Mouse (Mus musculus) lung, embryonic 15.5 days (tissue): Measurements from ENCODE around the gene Pnrc1. TPM values are rescaled to one million over a fixed set of nuclear protein-coding genes. Genes with fewer than 3 reads are reported as not detected.

Experiments used
- ATAC-seq: fragments of 200-750 bp; cut with Nextera tagmentation; 2 replicates; pipeline ENCODE4 v1.8.0; 2017; ENCODE audit warnings: moderate number of reproducible peaks, borderline replicate concordance; ENCODE audit not compliant: low FRiP score, low TSS enrichment; ENCODE audit errors: extremely low read depth
- H3K27ac ChIP-seq: fragments of 300-500 bp; sonication (generic); 2 replicates; pipeline ENCODE4 v1.5.1; 2015; ENCODE audit warnings: moderate library complexity, mild to moderate bottlenecking, inconsistent platforms
- H3K27me3 ChIP-seq: fragments of 300-500 bp; sonication (generic); 2 replicates; pipeline ENCODE4 v1.6.1; 2015; ENCODE audit warnings: inconsistent platforms
- H3K36me3 ChIP-seq: fragments of 300-500 bp; sonication (generic); 2 replicates; pipeline ENCODE4 v1.6.1; 2015; ENCODE audit warnings: inconsistent platforms
- H3K4me1 ChIP-seq: fragments of 300-500 bp; sonication (generic); 2 replicates; pipeline ENCODE4 v1.6.1; 2015; ENCODE audit warnings: inconsistent platforms
- H3K4me2 ChIP-seq: fragments of 300-500 bp; sonication (generic); 2 replicates; pipeline ENCODE4 v1.6.1; 2015; ENCODE audit warnings: inconsistent platforms, mild to moderate bottlenecking, moderate library complexity
- H3K4me3 ChIP-seq: fragments of 300-500 bp; sonication (generic); 2 replicates; pipeline ENCODE4 v1.5.1; 2015; ENCODE audit warnings: mild to moderate bottlenecking, inconsistent platforms
- H3K9ac ChIP-seq: fragments of 300-500 bp; sonication (generic); 2 replicates; pipeline ENCODE4 v1.6.1; 2015; ENCODE audit warnings: inconsistent platforms
- H3K9me3 ChIP-seq: fragments of 300-500 bp; sonication (generic); 2 replicates; pipeline ENCODE4 v1.6.1; 2016; ENCODE audit warnings: inconsistent platforms
- WGBS: fragments of 180-500 bp; shearing (Covaris S2); methylation state at CpG from one replicate; pipeline ENCODE4 v1.1.7; 2015; 5-methylcytosine and 5-hydroxymethylcytosine counted together
- polyA plus RNA-seq: library from polyadenylated mRNA; unstranded; fragments of >200 nt; fragmentation: Nextera tagmentation; extraction: Ambion mirVana; gene quantifications from 2 replicates; pipeline ENCODE4 v1.2.1, GENCODE M21; 2015

The Pnrc1 gene
- polyA plus RNA-seq, 1 experiment from 2014 or later = 129 TPM

GRCm38 (mm10) chr4:33292409-33293370 is 2.7 kb upstream of the Pnrc1 start:
- 17% methylated on average over 16 of the region's 16 CpGs for WGBS
- no peak for ATAC-seq
- no peaks in the 10 kb centered on the region for H3K9me3 ChIP-seq
- H3K4me1 ChIP-seq = 0 out of 2 replicates have a peak, but pooled peaks cover 4% of the 10 kb centered on the region
- no peak overlapping the region for H3K9ac ChIP-seq
- no peak overlapping the region for H3K4me3 ChIP-seq
- no peaks in the 10 kb centered on the region for H3K27me3 ChIP-seq
- peak overlapping the region; percentile 22; the same call in 1 of the 2 replicates for H3K4me2 ChIP-seq
- no peak overlapping the region for H3K27ac ChIP-seq
- no peaks in the 10 kb centered on the region for H3K36me3 ChIP-seq

- WGBS = 39% methylated on average over 4 of the region's 4 CpGs
- Histone ChIP-seq H3K36me3 (no peaks in the 10 kb centered on the region), H3K9ac (no peak overlapping the region), H3K4me2 (no peak overlapping the region), H3K9me3 (no peaks in the 10 kb centered on the region), H3K27ac (peak overlapping the region; percentile 69), H3K4me3 (no peak overlapping the region), H3K4me1 (0 out of 2 replicates have a peak, but pooled peaks cover 4% of the 10 kb centered on the region), H3K27me3 (no peaks in the 10 kb centered on the region)
- ATAC-seq = no peak
Measured at GRCm38 (mm10) chr4:33290878-33291277, 915 bp upstream of the Pnrc1 start.

GRCm38 (mm10) chr4:33289106-33289650 is 785 bp downstream of the Pnrc1 start:
- 0 out of 2 replicates have a peak, but pooled peaks cover 4% of the 10 kb centered on the region for H3K4me1 ChIP-seq
- 76% methylated on average over 12 of the region's 12 CpGs for WGBS
- no peak for ATAC-seq
- H3K9me3 ChIP-seq = no peaks in the 10 kb centered on the region
- H3K27ac ChIP-seq = peak overlapping the region; percentile 66
- H3K4me2 ChIP-seq = peak overlapping the region; percentile 43
- peak overlapping the region; percentile 16; the same call in 1 of the 2 replicates for H3K9ac ChIP-seq
- no peaks in the 10 kb centered on the region for H3K36me3 ChIP-seq
- H3K27me3 ChIP-seq = no peaks in the 10 kb centered on the region
- H3K4me3 ChIP-seq = peak overlapping the region; percentile 33

- no peak overlapping the region for H3K4me3 ChIP-seq
- no peaks in the 10 kb centered on the region for H3K4me1 ChIP-seq
- no peak overlapping the region for H3K27ac ChIP-seq
- no peak overlapping the region for H3K4me2 ChIP-seq
- ATAC-seq = no peak
- H3K36me3 ChIP-seq = no peaks in the 10 kb centered on the region
- H3K27me3 ChIP-seq = no peaks in the 10 kb centered on the region
- WGBS = 79% methylated on average over 8 of the region's 8 CpGs
- no peak overlapping the region for H3K9ac ChIP-seq
- H3K9me3 ChIP-seq = no peaks in the 10 kb centered on the region
Measured at GRCm38 (mm10) chr4:33285448-33285847, 4.5 kb downstream of the Pnrc1 start.

- ATAC-seq = no peak
- Histone ChIP-seq H3K9me3 (no peaks in the 10 kb centered on the region), H3K27me3 (no peaks in the 10 kb centered on the region), H3K9ac (no peak overlapping the region), H3K4me2 (no peak overlapping the region), H3K27ac (no peak overlapping the region), H3K4me1 (no peaks in the 10 kb centered on the region), H3K4me3 (no peak overlapping the region), H3K36me3 (no peaks in the 10 kb centered on the region)
- 65% methylated on average over 5 of the region's 5 CpGs for WGBS
Measured at GRCm38 (mm10) chr4:33284083-33284880, 5.7 kb downstream of the Pnrc1 start.

GRCm38 (mm10) chr4:33281891-33282685 is 7.9 kb downstream of the Pnrc1 start:
- Histone ChIP-seq H3K4me1 (no peaks in the 10 kb centered on the region), H3K4me3 (no peak overlapping the region), H3K36me3 (no peaks in the 10 kb centered on the region), H3K9ac (no peak overlapping the region), H3K27me3 (no peaks in the 10 kb centered on the region), H3K4me2 (no peak overlapping the region), H3K9me3 (no peaks in the 10 kb centered on the region), H3K27ac (no peak overlapping the region)
- ATAC-seq = no peak
- 81% methylated on average over 3 of the region's 3 CpGs for WGBS

GRCm38 (mm10) chr4:33273437-33273836 is 16.5 kb downstream of the Pnrc1 start:
- Histone ChIP-seq H3K27ac (no peak overlapping the region), H3K4me3 (no peak overlapping the region), H3K27me3 (no peaks in the 10 kb centered on the region), H3K4me1 (no peaks in the 10 kb centered on the region), H3K9ac (no peak overlapping the region), H3K36me3 (no peaks in the 10 kb centered on the region), H3K4me2 (no peak overlapping the region), H3K9me3 (no peaks in the 10 kb centered on the region)
- 41% methylated on average over 3 of the region's 3 CpGs for WGBS
- no peak for ATAC-seq

GRCm38 (mm10) chr4:33270386-33271314 is 19.3 kb downstream of the Pnrc1 start:
- no peaks in the 10 kb centered on the region for H3K36me3 ChIP-seq
- H3K4me2 ChIP-seq = no peak overlapping the region
- whole genome bisulfite sequencing = 75% methylated on average over 11 of the region's 11 CpGs
- no peak overlapping the region for H3K9ac ChIP-seq
- H3K9me3 ChIP-seq = no peaks in the 10 kb centered on the region
- H3K4me3 ChIP-seq = no peak overlapping the region
- H3K27me3 ChIP-seq = no peaks in the 10 kb centered on the region
- no peak overlapping the region for H3K27ac ChIP-seq
- H3K4me1 ChIP-seq = no peaks in the 10 kb centered on the region
- ATAC-seq = no peak

GRCm38 (mm10) chr4:33264979-33265726 is 24.8 kb downstream of the Pnrc1 start:
- Histone ChIP-seq H3K9me3 (no peaks in the 10 kb centered on the region), H3K4me1 (peaks cover 20% of the 10 kb centered on the region), H3K36me3 (no peaks in the 10 kb centered on the region), H3K4me2 (no peak overlapping the region), H3K9ac (no peak overlapping the region), H3K27ac (no peak overlapping the region), H3K27me3 (no peaks in the 10 kb centered on the region), H3K4me3 (no peak overlapping the region)
- 82% methylated on average over 11 of the region's 11 CpGs for WGBS
- no peak for ATAC-seq

- no peak for ATAC-seq
- H3K27me3 ChIP-seq = no peaks in the 10 kb centered on the region
- 73% methylated on average over 1 of the region's 1 CpGs for WGBS
- no peaks in the 10 kb centered on the region for H3K9me3 ChIP-seq
- no peak overlapping the region for H3K4me3 ChIP-seq
- H3K4me2 ChIP-seq = no peak overlapping the region
- H3K9ac ChIP-seq = no peak overlapping the region
- no peaks in the 10 kb centered on the region for H3K36me3 ChIP-seq
- no peak overlapping the region for H3K27ac ChIP-seq
- H3K4me1 ChIP-seq = peaks cover 20% of the 10 kb centered on the region
Measured at GRCm38 (mm10) chr4:33262897-33263296, 27.1 kb downstream of the Pnrc1 start.
